8 mouse cellular contexts compared by ENCODE assay signal in the genomic region with DNA sequence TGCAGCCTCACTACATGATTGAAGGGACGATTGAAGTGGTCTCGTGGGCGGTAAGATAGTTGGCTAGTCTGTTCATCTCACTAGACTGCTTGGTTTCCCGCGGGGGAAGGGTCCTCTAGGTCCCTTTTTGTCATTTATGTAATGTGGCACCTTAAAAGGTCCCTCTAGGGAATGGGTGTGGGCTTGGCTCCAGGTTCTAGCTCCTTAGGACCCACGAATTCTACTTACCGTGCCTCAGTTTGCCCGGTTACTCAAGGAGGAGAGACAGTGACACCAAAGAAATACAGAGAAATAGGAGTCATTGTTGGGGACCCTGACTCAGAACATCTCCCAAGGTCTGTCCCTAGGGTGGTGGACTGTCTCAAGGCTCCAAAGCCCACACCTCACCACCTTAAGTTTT. TPM values are rescaled to one million over a fixed set of nuclear protein-coding genes. Genes with fewer than 3 reads are reported as not detected.
DNase-seq lines count a peak whose midpoint lies in the region; ATAC-seq lines count a peak whose summit lies in the region.

No protein-coding gene starts in this region.

- H3K4me2 ChIP-seq in neural tube, embryonic 11.5 days (ENCODE audit: low read depth), result peak overlapping the region; percentile 99
- peak overlapping the region; percentile 100 for H3K4me2 ChIP-seq in limb, embryonic 15.5 days

- H3K27me3 ChIP-seq in neural tube, embryonic 11.5 days (ENCODE audit: control insufficient read depth, insufficient read depth, low read length), result peaks cover 15% of the 10 kb centered on the region
- peaks cover 65% of the 10 kb centered on the region for H3K27me3 ChIP-seq in limb, embryonic 15.5 days

- H3K4me3 ChIP-seq in neural tube, embryonic 11.5 days (ENCODE audit: low read depth, low read length), result peak overlapping the region; percentile 82; the same call in 1 of the 2 replicates
- H3K4me3 ChIP-seq in limb, embryonic 15.5 days, result peak overlapping the region; percentile 65; the same call in 1 of the 2 replicates

- H3K4me1 ChIP-seq in neural tube, embryonic 11.5 days (ENCODE audit: control insufficient read depth, insufficient read depth, low read length), result peaks cover 3% of the 10 kb centered on the region; the same call in 1 of the 2 replicates
- H3K4me1 ChIP-seq in limb, embryonic 15.5 days, result peaks cover 24% of the 10 kb centered on the region

- DNase-seq in embryo, embryonic 11.5 days (ENCODE audit: low read depth, low spot score), result peak; percentile 3
- DNase-seq in embryo, embryonic 9.5 days (ENCODE audit: extremely low spot score), result no peak
- no peak for DNase-seq in neural tube, embryonic 11.5 days (ENCODE audit: low spot score)
- DNase-seq in neural tube, embryonic 10.5 days (ENCODE audit: extremely low spot score, low spot score), result no peak
- no peak for DNase-seq in adrenal gland, adult 8-10 months
- no peak for DNase-seq in spleen, adult 18-20 months
- DNase-seq in frontal cortex, postnatal 10 days (ENCODE audit: low spot score in 2 of 2), result no peak

- no peak overlapping the region for H3K9ac ChIP-seq in neural tube, embryonic 11.5 days (ENCODE audit: low read length)
- no peak overlapping the region for H3K9ac ChIP-seq in limb, embryonic 15.5 days

- 17% methylated on average over 8 of the region's 8 CpGs for WGBS in neural tube, embryonic 11.5 days
- 12% methylated on average over 8 of the region's 8 CpGs for WGBS in limb, embryonic 15.5 days

- no peaks in the 10 kb centered on the region for H3K9me3 ChIP-seq in neural tube, embryonic 11.5 days (ENCODE audit: control insufficient read depth, low read length)
- H3K9me3 ChIP-seq in limb, embryonic 15.5 days, result no peaks in the 10 kb centered on the region

- no peak; the same call in 1 of the 2 replicates for ATAC-seq in neural tube, embryonic 11.5 days (ENCODE audit: insufficient read depth, low FRiP score, low TSS enrichment)
- no peak for ATAC-seq in limb, embryonic 15.5 days (ENCODE audit: insufficient number of reproducible peaks, low FRiP score, low TSS enrichment, low read depth)

- H3K36me3 ChIP-seq in neural tube, embryonic 11.5 days (ENCODE audit: control insufficient read depth, insufficient read depth, low read length), result no peaks in the 10 kb centered on the region
- no peaks in the 10 kb centered on the region for H3K36me3 ChIP-seq in limb, embryonic 15.5 days

- H3K27ac ChIP-seq in neural tube, embryonic 11.5 days (ENCODE audit: low read depth, low read length), result no peak overlapping the region
- no peak overlapping the region for H3K27ac ChIP-seq in limb, embryonic 15.5 days

RNA-seq across cellular contexts. Expression of gene Dlgap3, which starts 1.3 kb away (rescaled TPM):
- 5.6 and 5.7 TPM in 2 replicates for polyA plus RNA-seq in neural tube, embryonic 11.5 days (2014; fragmentation: Nextera tagmentation; extraction: Ambion mirVana)
- polyA plus RNA-seq in limb, embryonic 15.5 days (2015; fragmentation: Nextera tagmentation; extraction: Ambion mirVana), result 0.56 and 0.63 TPM in 2 replicates
- total RNA-seq in adrenal gland, adult 8-10 months (2022), result 1 to 10 TPM; 3.3 to 7.0 (median 5.8) TPM

RNA-seq across cellular contexts. Expression of gene Tmem35b, which starts 44.2 kb away (rescaled TPM):
- 11.7 and 13.5 TPM in 2 replicates for polyA plus RNA-seq in neural tube, embryonic 11.5 days (2014; fragmentation: Nextera tagmentation; extraction: Ambion mirVana)
- 12.2 and 13.0 TPM in 2 replicates for polyA plus RNA-seq in limb, embryonic 15.5 days (2015; fragmentation: Nextera tagmentation; extraction: Ambion mirVana)
- total RNA-seq in adrenal gland, adult 8-10 months (2022), result 10 to 100 TPM; 19.0 to 21.6 (median 20.3) TPM
